Mouse (Mus musculus) liver, embryonic 18 days (tissue): ENCODE results near the gene Gm21854. TPM values are rescaled to one million over a fixed set of nuclear protein-coding genes. Genes with fewer than 3 reads are reported as not detected.

Experiments used
- polyA plus RNA-seq: library from polyadenylated mRNA; depleted of rRNA; stranded (reverse); fragments of >200 nt; gene quantifications from 2 replicates; pipeline ENCODE4 v1.2.3, GENCODE M21; 2012; rRNA removed

Gene Gm21854
- not detected in 2 replicates for polyA plus RNA-seq

DNA sequence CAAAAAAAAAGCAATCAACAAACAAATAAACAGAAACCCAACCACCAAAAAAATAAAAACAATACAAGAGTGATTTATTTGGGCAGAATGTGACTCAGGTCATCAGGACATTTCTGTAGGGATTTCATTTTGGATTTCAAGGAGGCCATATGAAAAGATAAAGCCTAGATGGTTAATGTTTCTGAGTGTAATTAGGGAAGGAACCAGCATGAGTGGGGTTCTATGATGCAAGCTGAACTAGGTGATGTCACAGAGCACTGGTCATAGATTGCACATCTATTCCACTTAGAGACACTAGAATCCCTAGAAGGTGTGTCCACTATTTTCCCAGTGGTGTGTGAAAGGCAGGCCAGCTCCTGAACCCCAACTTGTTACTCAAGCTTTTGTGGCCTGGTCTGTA is at the start of gene Gm21854:
Gene Gm21854, plus strand, starts transcription at position 301 of the 400 bp plus-strand sequence.

Other genes starting within 250 kb of the Gm21854 start
- not detected in 2 replicates for gene Gm20914, start 69.0 kb downstream of the Gm21854 start, polyA plus RNA-seq
- gene Gm28171, start 136.4 kb downstream of the Gm21854 start, polyA plus RNA-seq, result not detected in 2 replicates